Mouse (Mus musculus) gastrocnemius, postnatal 36 days (tissue): ENCODE measurements around the gene Cldn9. TPM values are rescaled to one million over a fixed set of nuclear protein-coding genes. Genes with fewer than 3 reads are reported as not detected.

Experiments used
- DNase-seq, 2 experiments: peaks; one replicate each; pipeline ENCODE4 v3.0.0; 2022
- intact Hi-C: fragments of 180-260 bp; cut with DNase I; formaldehyde crosslinking; loops from one replicate; pipeline ENCODE4 v1.15.1; 2025
- long read RNA-seq, 2 experiments: library from polyadenylated mRNA; stranded (forward); transcript quantifications; one replicate each; pipeline ENCODE4 v2.0.0; 2021
- total RNA-seq, 2 experiments: library from RNA; stranded (reverse); gene quantifications; 2 replicates each; pipeline ENCODE4 v1.2.3; 2021

Cldn9 gene
- total RNA-seq = not detected
- long read RNA-seq, experiment 1 = 0 reads
- long read RNA-seq, experiment 2 = 0 reads

DNA sequence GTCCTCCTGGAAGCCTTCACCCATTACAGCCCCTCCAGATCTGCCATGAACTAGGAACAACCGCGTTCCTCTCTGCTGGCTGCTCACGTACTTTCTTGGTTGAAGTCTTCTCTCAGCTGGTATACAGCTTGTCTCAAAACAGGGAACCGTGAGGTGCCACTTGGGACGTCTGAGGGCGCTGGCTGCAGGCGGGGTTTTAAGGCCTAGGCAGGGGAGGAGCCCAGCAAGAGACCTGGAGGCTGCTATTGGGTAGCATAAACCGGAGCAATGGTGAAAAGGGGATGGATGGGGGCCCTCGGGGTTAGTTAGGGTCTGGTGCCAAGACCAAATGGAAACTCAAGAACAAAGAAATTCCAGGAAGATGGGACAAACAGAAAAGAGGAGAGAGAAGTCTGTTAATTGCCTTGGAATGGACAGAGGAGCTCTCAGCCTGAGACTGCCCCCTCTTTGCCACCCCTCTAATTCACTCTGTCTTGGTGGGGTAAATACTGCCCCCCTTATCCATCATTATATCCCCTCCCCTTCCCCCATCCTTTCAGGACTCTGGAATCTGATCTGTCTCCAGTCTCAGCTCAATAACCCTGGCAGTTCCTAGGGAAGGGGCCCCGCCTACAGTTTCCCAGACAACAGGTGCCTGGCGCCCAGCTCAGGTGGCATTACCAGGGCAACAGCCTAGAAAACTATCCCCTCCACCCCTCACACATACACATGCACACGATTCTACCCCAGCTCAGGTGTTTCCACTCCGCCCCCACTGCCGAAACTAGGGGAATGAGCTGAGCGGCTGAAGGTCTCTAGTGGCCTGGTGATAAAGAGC is at the start of gene Cldn9:
Gene Cldn9, minus strand, starts transcription at position 171 of the 817 bp plus-strand sequence.
- intact Hi-C loops = no loop called here
- no peak for DNase-seq

GRCm38 (mm10) chr17:23730441-23730840 is 46.6 kb upstream of the Cldn9 start:
- intact Hi-C loops = no loop called here
- DNase-seq = no peak

DNA sequence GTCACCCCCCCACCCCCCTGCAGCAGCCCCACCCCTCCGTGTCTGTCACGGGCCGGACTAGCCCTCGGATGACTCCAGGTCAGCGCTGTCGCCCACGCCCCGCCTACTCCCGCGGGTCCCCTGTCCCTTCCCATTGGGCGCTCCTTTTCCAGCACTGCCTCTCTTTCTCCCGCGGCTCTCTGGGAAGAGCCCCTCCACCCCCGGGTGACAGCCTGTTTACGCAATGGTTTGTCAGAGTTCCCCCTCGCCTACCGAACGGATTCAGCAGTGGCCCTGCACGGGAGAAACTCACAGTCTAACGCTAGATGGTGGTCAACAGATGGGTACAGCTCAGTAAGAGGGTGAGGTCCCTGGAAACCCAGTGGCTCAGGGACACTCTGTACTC is 42.9 kb upstream of the Cldn9 start:
- peak; percentile 68 to 82 for DNase-seq
- intact Hi-C loops = no loop called here

DNA sequence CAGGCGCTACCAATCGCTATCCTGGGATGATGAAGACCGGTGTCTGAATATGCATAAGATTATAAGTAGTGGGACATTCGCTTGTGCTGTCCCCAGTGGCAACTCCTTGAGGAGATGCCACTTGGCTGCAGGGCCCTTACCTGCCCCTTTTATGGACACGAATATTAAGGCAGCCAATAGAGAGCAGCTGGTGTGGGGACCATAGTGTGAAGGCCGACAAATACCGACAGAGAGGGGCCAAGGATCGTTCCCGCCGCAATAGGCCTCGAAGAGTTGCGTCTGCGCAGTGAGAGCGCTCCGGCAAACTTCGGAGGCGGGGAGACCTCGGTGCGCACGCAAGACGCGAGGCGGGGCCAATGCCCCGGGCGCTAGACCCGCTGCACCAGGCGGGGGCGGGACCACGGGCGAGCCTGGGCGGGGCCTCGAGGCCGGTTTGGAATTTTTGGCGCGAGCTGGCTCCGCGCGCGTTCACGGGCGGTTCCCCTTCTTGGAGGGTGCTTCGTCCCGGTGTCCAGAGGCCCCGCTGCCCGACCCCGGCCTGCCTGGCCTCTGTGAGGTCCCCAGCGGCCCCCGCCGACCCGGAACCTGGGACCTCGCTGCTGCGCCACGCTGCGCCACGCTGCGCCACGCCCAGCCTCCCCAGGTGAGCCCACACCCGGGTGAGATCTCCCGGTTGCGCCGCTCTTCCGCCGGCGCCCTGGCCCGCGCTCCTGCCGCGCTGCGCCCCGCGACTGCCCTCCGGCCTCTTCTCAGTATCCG is 42.4 kb upstream of the Cldn9 start, which contains the start of gene Pkmyt1:
Gene Pkmyt1, plus strand, starts transcription at position 338 of the 759 bp plus-strand sequence.
- intact Hi-C loops = no loop called here
- peak; percentile 93 to 95 for DNase-seq

DNA sequence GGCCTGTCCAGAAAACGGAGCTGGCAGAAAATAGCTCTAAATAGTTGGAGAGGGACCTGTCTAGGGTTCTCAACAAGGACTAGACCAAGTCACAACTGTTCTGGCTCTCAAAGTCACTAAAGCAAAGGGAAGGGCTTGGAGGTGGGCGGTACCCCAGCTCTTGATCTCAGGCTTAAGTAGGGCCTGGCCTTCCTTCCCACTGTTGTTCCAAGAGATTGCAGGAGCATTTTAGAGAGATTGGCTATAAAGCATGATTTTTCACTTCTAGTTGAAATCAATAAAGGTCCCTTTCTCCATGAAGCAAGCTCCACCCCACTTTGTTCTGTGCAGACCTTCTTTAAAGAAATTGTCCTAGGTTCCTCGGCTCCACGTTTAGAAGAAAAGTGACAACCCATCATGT is 41.7 kb upstream of the Cldn9 start:
- intact Hi-C loops = no loop called here
- no peak for DNase-seq

DNA sequence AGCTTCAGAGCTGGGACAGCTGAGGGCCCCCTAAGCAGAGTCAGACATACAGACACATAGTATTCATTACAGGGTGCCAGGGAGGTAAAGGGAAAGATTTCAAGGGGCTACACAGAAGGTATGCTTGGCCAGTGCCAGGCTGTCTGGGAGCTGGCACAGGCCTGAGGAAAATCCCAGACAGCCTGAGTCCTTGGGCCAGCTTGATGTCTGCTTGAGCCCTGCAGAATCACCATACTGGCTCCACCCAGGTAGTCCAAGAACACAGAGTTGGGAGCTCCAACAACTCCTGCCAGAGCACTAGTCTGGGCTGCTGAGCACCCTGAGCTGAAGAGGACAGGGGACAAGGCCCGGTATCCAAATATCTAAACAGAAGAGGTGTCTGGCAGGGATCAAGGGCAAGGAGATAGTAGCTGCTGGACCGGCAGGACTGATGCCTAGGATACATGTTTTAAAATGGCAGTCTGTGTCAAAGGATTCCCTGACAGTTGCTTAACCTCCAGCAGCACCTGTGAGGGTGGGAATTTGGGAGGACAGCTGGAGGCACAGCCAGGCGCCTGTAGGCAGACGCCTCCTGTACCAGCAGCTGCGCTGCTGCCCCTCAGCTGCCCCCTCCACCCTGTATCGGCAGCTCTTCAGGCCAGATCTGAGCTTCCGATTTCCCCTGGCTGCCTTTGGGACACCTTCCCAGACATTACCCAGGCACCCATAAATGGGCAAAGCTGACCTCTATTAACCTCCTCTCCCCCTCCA is 38.7 kb upstream of the Cldn9 start, which contains the start of gene 1520401A03Rik:
Gene 1520401A03Rik, minus strand, starts transcription at position 408 of the 750 bp plus-strand sequence.
- intact Hi-C loops = no loop called here
- no peak for DNase-seq

DNA sequence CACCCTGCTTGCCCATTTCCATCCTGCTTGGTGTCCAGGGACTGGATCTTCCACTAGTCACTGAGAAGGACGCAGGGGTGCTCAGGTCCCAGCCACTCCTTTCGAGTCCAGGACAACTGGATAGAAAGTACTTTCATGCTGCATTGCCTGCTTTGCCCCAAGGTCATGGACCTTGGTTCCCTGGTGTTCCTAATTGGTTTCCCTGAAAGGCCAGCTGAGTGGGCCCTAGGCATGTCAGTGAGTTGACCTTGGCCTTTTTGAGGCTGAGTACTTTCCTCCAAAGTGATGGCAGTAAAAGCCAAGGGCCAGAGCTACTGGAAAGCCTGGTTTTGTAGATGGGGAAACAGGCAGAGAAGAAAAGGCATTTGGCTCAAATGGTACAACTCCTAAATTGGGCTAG is 38.1 kb upstream of the Cldn9 start:
- no peak for DNase-seq

GRCm38 (mm10) chr17:23719455-23719854 is 35.6 kb upstream of the Cldn9 start:
- intact Hi-C loops = no loop called here

More for the DNA sequence above, 38.1 kb upstream of the Cldn9 start:
- intact Hi-C loops = no loop called here

DNA sequence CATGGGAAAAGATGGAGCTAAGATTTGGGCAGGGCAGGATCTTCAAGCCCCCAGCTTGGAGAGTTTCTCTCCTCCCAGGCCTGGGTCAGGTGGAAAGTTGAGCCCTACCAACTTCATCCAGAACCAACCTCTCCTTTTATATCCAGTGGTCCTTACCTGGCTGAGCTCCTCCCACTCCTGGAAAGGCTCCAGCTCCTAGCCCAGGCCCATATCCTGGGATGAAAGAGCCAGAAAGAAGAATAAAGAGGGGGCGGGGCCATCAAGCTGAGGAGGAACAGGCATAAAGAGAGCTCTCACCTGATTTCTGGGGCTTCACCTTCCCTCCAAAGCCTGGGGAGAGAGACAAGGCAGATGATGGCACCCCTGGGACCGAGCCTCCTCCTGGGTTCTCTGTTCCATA is 33.2 kb upstream of the Cldn9 start:
- intact Hi-C loops = no loop called here
- no peak for DNase-seq

More at GRCm38 (mm10) chr17:23719455-23719854, 35.6 kb upstream of the Cldn9 start:
- no peak for DNase-seq

- DNase-seq = peak; percentile 55 to 62
- intact Hi-C loops = loop anchor here (2.0 to 5.0 kb wide), 2 partner anchors 45 to 134 kb away; partner anchors contain the start of gene Bicdl2
These were observed 22.4 kb upstream of the Cldn9 start for GRCm38 (mm10) chr17:23706212-23706611.

DNA sequence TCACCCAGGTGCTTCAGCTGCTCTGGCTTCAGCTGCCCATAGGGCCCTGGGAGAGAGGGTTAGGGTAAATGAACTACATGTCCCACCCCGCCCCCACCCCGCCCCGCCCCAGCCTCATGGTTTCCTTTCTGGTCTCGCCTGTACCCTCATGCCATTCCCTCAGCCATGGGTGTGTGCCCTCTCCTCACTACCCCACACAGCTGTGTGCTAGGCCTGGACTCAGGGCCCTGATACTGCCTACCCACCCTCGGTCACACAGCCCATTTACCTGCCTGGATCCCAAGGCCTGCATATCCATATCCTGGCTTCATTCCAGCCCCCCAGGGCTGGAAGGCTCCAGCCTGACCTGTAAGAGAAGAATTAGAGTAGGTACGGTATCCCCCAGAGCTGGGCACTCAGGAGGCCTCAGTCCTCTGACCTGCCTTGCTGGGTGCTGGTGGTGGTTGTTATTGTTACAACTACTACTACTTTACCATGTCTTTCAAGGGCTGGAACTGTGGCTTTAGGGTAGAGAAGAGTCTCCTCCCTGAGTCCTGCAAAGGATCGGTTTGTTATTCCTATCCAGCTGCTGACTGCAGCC is 21.8 kb upstream of the Cldn9 start:
- intact Hi-C loops = loop anchor here (2.0 to 5.0 kb wide), 2 partner anchors 45 to 133 kb away; partner anchors contain the start of gene Bicdl2
- DNase-seq = no peak

DNA sequence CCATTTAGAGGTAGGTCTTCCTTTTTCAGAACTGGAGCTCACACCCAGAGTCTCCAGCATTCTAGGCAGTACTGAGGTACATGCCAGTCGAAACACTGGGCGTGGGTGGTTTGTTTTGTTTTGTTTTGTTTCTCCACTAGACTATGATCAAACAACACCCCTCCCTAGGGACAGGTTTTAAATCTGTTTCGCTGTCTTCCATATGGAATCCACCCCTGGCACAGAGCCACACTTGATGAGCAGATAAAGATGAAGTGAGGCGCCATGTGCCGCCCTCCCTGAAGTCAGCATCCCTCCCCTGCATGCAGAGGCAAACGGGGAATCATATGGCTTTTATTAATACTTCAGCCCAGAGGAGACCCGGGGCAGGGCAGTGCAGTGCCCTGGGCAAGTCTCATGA is 20.9 kb upstream of the Cldn9 start:
- no peak for DNase-seq
- intact Hi-C loops = loop anchor here (5.0 kb wide), 1 partner anchor 132 kb away; no protein-coding TSS in a partner anchor

- DNase-seq = no peak
- intact Hi-C loops = no loop called here
These were observed 19.5 kb upstream of the Cldn9 start for GRCm38 (mm10) chr17:23703301-23703700.

DNA sequence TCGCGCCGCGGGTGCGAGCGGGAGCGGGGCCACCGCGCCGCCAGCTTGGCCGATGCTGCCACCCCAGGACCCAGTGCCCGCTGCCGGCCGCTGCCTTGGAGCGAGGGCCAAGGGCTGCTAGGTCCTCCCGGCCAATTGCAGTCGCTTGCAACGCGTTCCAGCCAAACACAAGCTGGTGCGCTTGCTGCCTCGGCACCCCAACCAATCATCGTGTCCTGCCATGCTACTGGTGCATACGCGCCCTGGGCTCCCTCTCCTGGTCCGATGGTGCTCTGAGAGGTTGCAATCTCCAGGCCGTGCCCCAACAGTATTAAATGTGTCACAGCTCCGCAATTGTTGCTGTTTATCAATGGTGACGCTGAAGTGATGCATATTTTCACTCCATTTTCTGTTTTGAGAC is 16.3 kb upstream of the Cldn9 start:
- intact Hi-C loops = no loop called here
- peak; percentile 79 to 89 for DNase-seq

DNA sequence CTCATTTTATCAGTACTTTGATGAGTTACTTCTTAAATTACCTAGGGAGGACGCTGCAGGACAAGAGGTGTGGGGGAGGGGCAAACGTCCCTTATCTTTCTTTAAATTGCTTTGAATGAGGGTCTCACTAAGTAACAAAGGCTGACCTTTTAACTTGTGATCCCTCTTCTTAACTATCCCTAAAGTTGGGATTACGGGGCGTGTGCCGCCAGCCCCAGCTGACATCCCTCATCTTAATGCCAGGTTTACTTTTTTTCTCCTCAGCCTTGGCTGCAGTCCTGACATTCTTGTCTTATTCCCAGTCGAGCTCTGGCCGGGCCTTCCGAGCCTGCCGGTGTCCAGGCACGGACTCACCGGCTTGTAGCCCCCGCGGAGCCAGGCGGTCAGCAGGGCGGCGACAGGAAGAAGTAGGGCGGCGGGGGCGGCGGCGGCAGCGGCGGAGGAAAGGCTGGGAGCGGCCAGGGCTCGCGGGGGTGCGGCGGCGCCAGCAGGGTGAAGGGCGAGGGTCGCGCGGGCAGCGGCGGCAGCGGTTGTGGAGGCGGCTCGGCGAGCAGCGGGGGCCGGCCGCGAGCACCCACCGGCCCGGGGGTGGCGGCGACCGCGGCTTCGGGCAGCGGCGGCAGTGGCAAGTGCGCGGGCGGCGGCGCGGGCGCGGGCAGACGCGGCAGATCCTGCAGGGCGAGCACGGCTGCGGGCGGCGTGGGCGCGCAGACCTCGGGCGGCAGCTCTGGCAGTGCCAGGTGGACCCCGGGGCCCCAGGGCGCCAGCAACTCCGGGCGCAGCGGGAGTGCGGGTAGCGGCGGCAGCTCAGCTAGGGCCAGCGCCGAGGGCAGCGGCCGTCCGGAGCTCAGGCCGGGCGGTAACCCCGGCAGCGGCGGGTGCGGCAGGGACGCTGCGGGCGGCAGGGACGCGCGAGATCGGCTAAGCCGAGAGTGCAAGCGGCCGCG is 15.6 kb upstream of the Cldn9 start:
- peak in 1 of 2 experiments; percentile 40 for DNase-seq
- intact Hi-C loops = no loop called here

GRCm38 (mm10) chr17:23695801-23696200 is 12.0 kb upstream of the Cldn9 start:
- DNase-seq = no peak
- intact Hi-C loops = no loop called here

DNA sequence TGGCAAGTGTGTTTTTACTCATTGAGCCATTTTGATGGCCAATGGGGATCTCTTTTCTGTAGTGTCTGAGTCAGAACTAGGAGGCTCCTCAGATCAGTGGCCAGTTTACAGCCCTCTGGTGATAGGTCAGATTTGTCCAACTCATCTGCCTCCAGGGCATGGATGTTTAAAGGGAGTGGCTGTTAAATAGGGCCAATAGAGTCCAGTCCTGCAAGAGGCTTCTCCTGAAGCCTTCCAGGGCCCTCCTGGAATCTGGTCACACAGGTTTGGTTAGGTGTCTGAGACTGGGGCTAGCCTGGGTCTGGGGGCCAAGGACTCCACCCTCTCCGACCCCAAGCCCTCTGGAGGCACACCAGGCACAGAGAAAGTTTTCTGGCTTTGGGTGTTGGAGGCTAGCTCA is 10.7 kb upstream of the Cldn9 start:
- DNase-seq = no peak
- intact Hi-C loops = no loop called here

DNA sequence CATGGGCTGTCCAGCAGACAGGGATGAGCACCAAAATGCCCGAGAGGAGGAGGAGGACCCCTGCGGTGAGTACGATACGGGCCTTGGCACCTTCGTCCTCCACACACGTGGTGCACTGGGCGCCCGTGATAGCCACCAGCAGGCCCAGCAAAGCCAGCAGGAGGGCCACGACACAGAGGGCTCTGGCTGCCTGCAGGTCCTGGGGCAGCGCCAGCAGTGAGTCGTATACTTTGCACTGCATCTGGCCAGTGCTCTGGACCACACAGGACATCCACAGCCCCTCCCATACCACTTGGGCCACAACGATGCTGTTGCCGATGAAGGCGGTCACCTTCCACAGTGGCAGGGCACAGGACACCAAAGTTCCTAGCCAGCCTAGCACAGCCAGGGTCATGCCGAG is 600 bp downstream of the Cldn9 start:
- DNase-seq = no peak
- intact Hi-C loops = no loop called here

DNA sequence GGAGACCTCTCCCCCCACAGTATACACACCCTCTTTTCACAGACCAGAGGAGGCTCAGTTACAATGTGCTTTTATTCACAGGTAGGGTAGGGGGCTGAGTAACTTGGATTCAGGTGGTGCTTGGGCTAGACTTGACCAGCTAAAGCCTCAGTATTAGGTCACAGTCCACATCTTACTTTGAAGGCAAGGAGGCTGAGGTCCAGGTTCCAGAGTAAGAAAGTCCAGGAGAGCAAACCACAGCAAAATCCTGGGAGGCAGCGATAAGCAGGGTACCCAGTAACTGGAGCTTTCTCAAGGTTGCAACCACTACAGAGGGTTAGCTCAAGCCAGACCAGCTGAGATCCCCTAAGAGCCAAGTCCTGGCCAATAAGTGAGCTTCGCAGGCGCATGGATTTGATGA is 1.3 kb downstream of the Cldn9 start:
- intact Hi-C loops = no loop called here

More for the DNA sequence above, 1.3 kb downstream of the Cldn9 start:
- DNase-seq = no peak
